Comparison of ENCODE assay signal across 8 mouse cellular contexts in genomic region chr11:101172434-101172815, GRCm38 (mm10). TPM values are rescaled to one million over a fixed set of nuclear protein-coding genes. Genes with fewer than 3 reads are reported as not detected.
A peak's percentile ranks its signal among the peaks of the same experiment; 100 is the strongest.
DNase-seq lines count a peak whose midpoint lies in the region; ATAC-seq and TF ChIP-seq lines count a peak whose summit lies in the region.

No protein-coding gene starts in this region.

- TF ChIP-seq CTCF in cerebellum, adult 2 months (IDR thresholded peaks at IDR 0.05; ENCODE audit: borderline replicate concordance, insufficient read depth, low read depth, low read length) = no peak
- no peak for TF ChIP-seq CTCF in spleen, adult 2 months (IDR thresholded peaks at IDR 0.05; ENCODE audit: extremely low read depth, insufficient read depth, insufficient read length, insufficient replicate concordance)
- no peak for TF ChIP-seq CTCF in liver, embryonic 14.5 days (IDR thresholded peaks at IDR 0.05; ENCODE audit: low read depth)

- H3K4me1 ChIP-seq in cerebellum, adult 2 months (ENCODE audit: control insufficient read depth, insufficient read depth, low read length) = peaks cover 29% of the 10 kb centered on the region
- peaks cover 35% of the 10 kb centered on the region for H3K4me1 ChIP-seq in spleen, adult 2 months (ENCODE audit: control insufficient read depth, insufficient read depth, insufficient read length)
- H3K4me1 ChIP-seq in liver, embryonic 14.5 days (replicated peaks; ENCODE audit: control insufficient read depth in 2 of 2, insufficient read depth in 2 of 2, low read length in 1 of 2) = peaks cover 0 to 12% of the 10 kb centered on the region in 2 experiments; a peak in 2 of 4 replicates

- peak overlapping the region; percentile 89 for H3K27ac ChIP-seq in cerebellum, adult 2 months (ENCODE audit: insufficient read depth, low read length)
- no peak overlapping the region; the same call in 1 of the 2 replicates for H3K27ac ChIP-seq in spleen, adult 2 months (ENCODE audit: insufficient read depth, low read length)
- no peak overlapping the region for H3K27ac ChIP-seq in liver, embryonic 14.5 days

- H3K9me3 ChIP-seq in liver, embryonic 14.5 days (ENCODE audit: control insufficient read depth, low read length) = no peaks in the 10 kb centered on the region

- no peak for TF ChIP-seq POLR2A in cerebellum, adult 2 months (IDR thresholded peaks at IDR 0.05; ENCODE audit: borderline replicate concordance, insufficient read depth, low read length)
- no peak for TF ChIP-seq POLR2A in spleen, adult 2 months (IDR thresholded peaks at IDR 0.05; ENCODE audit: low read depth, low read length)

- H3K9ac ChIP-seq in liver, embryonic 14.5 days (replicated peaks) = no peak overlapping the region

- no peaks in the 10 kb centered on the region for H3K36me3 ChIP-seq in spleen, adult 2 months (ENCODE audit: control insufficient read depth, insufficient read depth, low read length)
- no peaks in the 10 kb centered on the region for H3K36me3 ChIP-seq in liver, embryonic 14.5 days (replicated peaks; ENCODE audit: control insufficient read depth, insufficient read depth, low read depth)

- no peak for ATAC-seq in liver, embryonic 14.5 days (ENCODE audit: insufficient read depth)

- DNase-seq in cerebellum, adult 2 months = no peak
- no peak for DNase-seq in cerebellum, postnatal 25 days
- DNase-seq in spleen, adult 2 months (ENCODE audit: low read depth in 1 of 2, low spot score in 2 of 2) = no peak
- DNase-seq in spleen, adult 18-20 months = no peak
- DNase-seq in liver, embryonic 14.5 days (ENCODE audit: low read depth in 3 of 3, low spot score in 3 of 3) = no peak
- DNase-seq in layer of hippocampus, adult 9-10 months (ENCODE audit: low spot score) = no peak
- DNase-seq in left cerebral cortex, postnatal 10 days (ENCODE audit: extremely low spot score in 1 of 2, low spot score in 2 of 2) = no peak
- no peak for DNase-seq in urinary bladder, postnatal 36 days (ENCODE audit: low spot score in 2 of 2)

- 7% methylated on average over 5 of the region's 5 CpGs for WGBS in cerebellum, adult 2 months
- WGBS in spleen, adult 2 months = 9% methylated on average over 5 of the region's 5 CpGs
- 7% methylated on average over 5 of the region's 5 CpGs for WGBS in liver, embryonic 14.5 days (ENCODE audit: insufficient replicate concordance)

- H3K4me3 ChIP-seq in cerebellum, adult 2 months (replicated peaks; ENCODE audit: insufficient read depth, low read depth, low read length) = peak overlapping the region; percentile 61
- H3K4me3 ChIP-seq in spleen, adult 2 months (ENCODE audit: extremely low read depth, insufficient read depth, insufficient read length) = peak overlapping the region; percentile 25
- H3K4me3 ChIP-seq in liver, embryonic 14.5 days (ENCODE audit: insufficient read depth in 1 of 2, low read depth in 2 of 2, low read length in 2 of 2) = peak overlapping the region; percentile 48 to 51

- peak overlapping the region; percentile 61 for H3K4me2 ChIP-seq in liver, embryonic 14.5 days (ENCODE audit: low read depth)

- intact Hi-C loops in left cerebral cortex, postnatal 10 days (cut with DNase I) = loop anchor here (5.0 to 10.0 kb wide), 2 partner anchors 40 to 188 kb away; no protein-coding TSS in a partner anchor

- H3K27me3 ChIP-seq in cerebellum, adult 2 months (ENCODE audit: control insufficient read depth, insufficient read depth, low read length) = no peaks in the 10 kb centered on the region
- peaks cover 31% of the 10 kb centered on the region for H3K27me3 ChIP-seq in spleen, adult 2 months (ENCODE audit: control insufficient read depth, insufficient read depth, low read length)
- H3K27me3 ChIP-seq in liver, embryonic 14.5 days (ENCODE audit: control insufficient read depth, insufficient read depth, low read length) = peaks cover 99% of the 10 kb centered on the region

- TF ChIP-seq EP300 in liver, embryonic 14.5 days (IDR thresholded peaks at IDR 0.05; ENCODE audit: low read depth) = no peak

RNA-seq across cellular contexts. Expression of gene Plekhh3, which starts 1.3 kb away (rescaled TPM):
- polyA plus RNA-seq in cerebellum, adult 2 months (2012; rRNA removed) = 67.6 and 71.0 TPM in 2 replicates
- polyA plus RNA-seq in spleen, adult 2 months (2012; rRNA removed) = 5.8 and 8.4 TPM in 2 replicates
- 1.1 TPM in 2 replicates for polyA plus RNA-seq in liver, embryonic 14.5 days (2012; rRNA removed)
- 1.0 TPM in 2 replicates for polyA plus RNA-seq in liver, embryonic 14.5 days (2014; fragmentation: Nextera tagmentation; extraction: Ambion mirVana)
- 1 to 10 TPM; 5.9 to 8.0 TPM for total RNA-seq in left cerebral cortex, postnatal 10 days (2021)

RNA-seq across cellular contexts. Expression of gene Cntnap1, which starts 2.1 kb away (rescaled TPM):
- polyA plus RNA-seq in cerebellum, adult 2 months (2012; rRNA removed) = 151 and 169 TPM in 2 replicates
- polyA plus RNA-seq in spleen, adult 2 months (2012; rRNA removed) = 1.3 and 1.4 TPM in 2 replicates
- 0.11 and 0.16 TPM in 2 replicates for polyA plus RNA-seq in liver, embryonic 14.5 days (2012; rRNA removed)
- polyA plus RNA-seq in liver, embryonic 14.5 days (2014; fragmentation: Nextera tagmentation; extraction: Ambion mirVana) = 0.08 TPM in 1 of 2 replicates, not detected in the other
- 10 to 100 TPM; 44.2 to 54.1 TPM for total RNA-seq in left cerebral cortex, postnatal 10 days (2021)

RNA-seq across cellular contexts. Expression of gene Ccr10, which starts 2.8 kb away (rescaled TPM):
- polyA plus RNA-seq in cerebellum, adult 2 months (2012; rRNA removed) = 0.82 and 1.0 TPM in 2 replicates
- 1.6 and 1.9 TPM in 2 replicates for polyA plus RNA-seq in spleen, adult 2 months (2012; rRNA removed)
- not detected in 2 replicates for polyA plus RNA-seq in liver, embryonic 14.5 days (2012; rRNA removed)
- not detected in 2 replicates for polyA plus RNA-seq in liver, embryonic 14.5 days (2014; fragmentation: Nextera tagmentation; extraction: Ambion mirVana)
- under 1 TPM in 1 of 2 experiments, not detected in 1; 0.41 TPM for total RNA-seq in left cerebral cortex, postnatal 10 days (2021)

RNA-seq across cellular contexts. Expression of gene Tubg2, which starts 16.7 kb away (rescaled TPM):
- 44.3 and 47.8 TPM in 2 replicates for polyA plus RNA-seq in cerebellum, adult 2 months (2012; rRNA removed)
- polyA plus RNA-seq in spleen, adult 2 months (2012; rRNA removed) = 3.6 and 4.8 TPM in 2 replicates
- 0.13 and 0.14 TPM in 2 replicates for polyA plus RNA-seq in liver, embryonic 14.5 days (2012; rRNA removed)
- polyA plus RNA-seq in liver, embryonic 14.5 days (2014; fragmentation: Nextera tagmentation; extraction: Ambion mirVana) = not detected in 2 replicates
- total RNA-seq in left cerebral cortex, postnatal 10 days (2021) = 10 to 100 TPM; 46.6 to 48.8 TPM

RNA-seq across cellular contexts. Expression of gene Tubg1, which starts 52.7 kb away (rescaled TPM):
- 39.1 and 39.3 TPM in 2 replicates for polyA plus RNA-seq in cerebellum, adult 2 months (2012; rRNA removed)
- polyA plus RNA-seq in spleen, adult 2 months (2012; rRNA removed) = 16.4 and 17.7 TPM in 2 replicates
- 12.4 and 13.8 TPM in 2 replicates for polyA plus RNA-seq in liver, embryonic 14.5 days (2012; rRNA removed)
- 32.0 and 32.4 TPM in 2 replicates for polyA plus RNA-seq in liver, embryonic 14.5 days (2014; fragmentation: Nextera tagmentation; extraction: Ambion mirVana)
- total RNA-seq in left cerebral cortex, postnatal 10 days (2021) = 10 to 100 TPM; 45.6 to 49.6 TPM

Comparison
In these comparisons a context has a peak if more than half of its experiments do, and no peak if none do; other contexts are left out.
1. RNA of gene Cntnap1, which starts 2.1 kb away (polyA plus RNA-seq): 151 to 169 TPM in cerebellum, adult 2 months; 1.3 to 1.4 TPM in spleen, adult 2 months and 0.08 to 0.16 TPM in liver, embryonic 14.5 days; every median in the first group is over 10 times any median in the second.
2. Peak in every context shown above with its lines, with median percentiles within 50 percentile points of each other: H3K4me3 ChIP-seq.